Mouse (Mus musculus): ENCODE measurements at regions not wholly inside any gene's neighbourhood (a gene's known extent, or its start where the extent isn't known, plus 50 kb on each side); places are given as distances from the start of the nearest gene placed in this dataset.

- ATAC-seq, result peak; percentile 85
Measured at GRCm38 (mm10) chr6:94760629-94761111, 60.7 kb upstream of the Lrig1 start.

DNA sequence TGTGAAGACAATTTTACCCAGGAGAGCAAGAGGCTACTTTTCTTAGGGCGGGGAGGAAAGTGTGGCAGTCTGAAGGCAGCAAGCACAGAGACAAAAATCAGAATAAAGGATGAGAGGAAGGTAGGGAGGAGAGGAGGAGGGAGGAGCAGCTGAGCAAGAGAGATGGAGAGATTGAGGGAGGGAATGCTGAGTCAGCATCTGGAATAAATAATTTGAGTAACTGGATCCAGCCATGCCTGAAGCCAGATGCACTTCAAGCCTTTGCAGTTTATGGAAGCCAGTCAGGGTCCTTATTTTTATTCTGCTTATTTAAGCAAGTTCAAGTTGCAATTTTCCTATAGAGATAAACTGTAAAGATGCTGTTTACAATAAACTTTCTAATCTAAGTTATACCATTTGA, 59.7 kb upstream of the Lrig1 start:
- ATAC-seq, result no peak

- no peak for ATAC-seq
Measured at GRCm38 (mm10) chr6:94756006-94756405, 56.0 kb upstream of the Lrig1 start.

- ATAC-seq, result no peak
Measured at GRCm38 (mm10) chr6:94755297-94755831, 55.4 kb upstream of the Lrig1 start.

DNA sequence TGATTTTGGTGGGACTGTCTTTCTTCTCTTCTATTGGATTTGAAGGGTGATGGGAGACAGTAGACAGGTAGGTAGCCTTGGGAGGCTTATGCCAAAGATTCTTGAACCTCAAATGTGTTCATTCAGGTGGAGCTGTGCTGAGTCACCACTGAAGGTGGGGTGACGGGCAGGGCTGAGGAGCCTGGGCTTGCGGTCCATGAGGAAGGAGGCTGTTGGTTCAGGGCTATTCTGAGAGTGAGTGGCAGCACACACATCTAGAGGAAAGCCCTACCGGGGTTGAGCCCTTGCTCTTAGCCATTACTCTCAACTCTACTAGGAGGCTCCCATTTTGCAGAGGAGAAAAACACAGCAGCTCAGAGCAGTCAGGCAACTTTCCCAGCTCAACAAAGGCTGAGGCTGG, 54.6 kb upstream of the Lrig1 start:
- ATAC-seq, result no peak

GRCm38 (mm10) chr6:94751101-94751440, 51.1 kb upstream of the Lrig1 start:
- no peak for ATAC-seq

- ATAC-seq, result no peak
Measured at GRCm38 (mm10) chr6:94750228-94751100, 50.5 kb upstream of the Lrig1 start.
